Mouse (Mus musculus) adrenal gland, postnatal 10 days (tissue): Measurements from ENCODE around the gene Xirp2. TPM values are rescaled to one million over a fixed set of nuclear protein-coding genes. Genes with fewer than 3 reads are reported as not detected.

Experiments used
- DNase-seq: peaks from one replicate; pipeline ENCODE4 v3.0.0; 2021; ENCODE audit warnings: mixed read lengths
- total RNA-seq, 2 experiments: library from RNA; stranded (reverse); gene quantifications; 2 replicates each; pipeline ENCODE4 v1.2.3; 2021

Xirp2 gene
- total RNA-seq, 2 experiments from 2014 or later: 7.0 to 25.4 TPM

- no peak for DNase-seq
These were observed 119.2 kb downstream of the Xirp2 start for GRCm38 (mm10) chr2:67564851-67565479.

- peak; percentile 87 for DNase-seq
These were observed 119.9 kb downstream of the Xirp2 start, which contains the start of gene B3galt1 for GRCm38 (mm10) chr2:67565480-67566331. B3galt1 (plus strand) TSS chr2:67565871.

DNA sequence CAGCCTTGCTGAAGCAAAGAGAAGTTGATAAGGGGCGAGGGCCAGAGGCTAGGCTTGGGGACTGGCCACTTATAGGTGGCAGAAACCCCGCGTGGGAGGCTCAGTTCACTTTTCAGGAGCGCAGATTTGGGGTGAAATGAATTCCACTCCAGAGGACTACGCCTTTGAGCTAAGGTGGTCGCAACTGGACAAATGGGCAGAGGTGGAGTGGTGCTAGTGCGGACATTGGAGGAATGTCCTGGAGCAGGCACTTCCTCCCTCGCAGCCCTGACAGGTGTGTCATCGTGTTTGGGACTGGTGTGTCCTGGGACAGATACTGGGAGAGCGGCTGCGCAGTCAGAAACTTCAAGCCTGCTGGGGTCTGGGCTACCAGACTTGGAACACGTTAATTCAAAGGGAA is 120.8 kb downstream of the Xirp2 start:
- DNase-seq: peak; percentile 3

GRCm38 (mm10) chr2:67567141-67567680 is 121.4 kb downstream of the Xirp2 start:
- DNase-seq: peak; percentile 7

Other genes starting within 250 kb of the Xirp2 start
- gene Gm21830, start 32.3 kb upstream of the Xirp2 start, total RNA-seq: not detected
- gene Gm26727, start 12.8 kb upstream of the Xirp2 start, total RNA-seq: not detected
- gene B3galt1, start 119.9 kb downstream of the Xirp2 start, total RNA-seq: 10 to 100 TPM in 1 of 2 experiments, 1 to 10 TPM in 1; 9.7 to 12.0 TPM